Mouse (Mus musculus) megakaryocyte, embryonic 14.5 days (primary cell): ENCODE measurements around the gene Dcaf11. TPM values are rescaled to one million over a fixed set of nuclear protein-coding genes. Genes with fewer than 3 reads are reported as not detected.

Experiments used
- H3K27me3 ChIP-seq: replicated peaks from 2 replicates; pipeline ENCODE3; 2012; ENCODE audit warnings: inconsistent platforms
- H3K36me3 ChIP-seq: replicated peaks from 2 replicates; pipeline ENCODE3; 2012; ENCODE audit warnings: low read length, inconsistent platforms, mixed read lengths
- H3K4me1 ChIP-seq: 2 replicates; pipeline ENCODE4 v1.6.1; 2012; ENCODE audit warnings: inconsistent platforms
- H3K4me3 ChIP-seq: replicated peaks from 2 replicates; pipeline ENCODE3; 2012; ENCODE audit warnings: moderate library complexity, mild to moderate bottlenecking, inconsistent platforms
- H3K9me3 ChIP-seq: 2 replicates; pipeline ENCODE4 v1.6.1; 2012; ENCODE audit warnings: inconsistent platforms
- FLI1 ChIP-seq: IDR thresholded peaks from 2 replicates; pipeline ENCODE4 v1.6.1; 2012; ENCODE audit warnings: low read length, inconsistent platforms, mixed read lengths
- GATA1 ChIP-seq: IDR thresholded peaks from 3 replicates; pipeline ENCODE4 v1.6.1; 2012; ENCODE audit warnings: mixed read lengths, low read length, inconsistent platforms, borderline replicate concordance
- polyA plus RNA-seq: library from polyadenylated mRNA; stranded (reverse); fragments of >175 nt; gene quantifications from 2 replicates; pipeline ENCODE4 v1.2.3, GENCODE M21; 2012; ENCODE audit warnings: low replicate concordance; ENCODE audit not compliant: insufficient read depth

The Dcaf11 gene
- polyA plus RNA-seq, result 11.5 and 17.6 TPM in 2 replicates

DNA sequence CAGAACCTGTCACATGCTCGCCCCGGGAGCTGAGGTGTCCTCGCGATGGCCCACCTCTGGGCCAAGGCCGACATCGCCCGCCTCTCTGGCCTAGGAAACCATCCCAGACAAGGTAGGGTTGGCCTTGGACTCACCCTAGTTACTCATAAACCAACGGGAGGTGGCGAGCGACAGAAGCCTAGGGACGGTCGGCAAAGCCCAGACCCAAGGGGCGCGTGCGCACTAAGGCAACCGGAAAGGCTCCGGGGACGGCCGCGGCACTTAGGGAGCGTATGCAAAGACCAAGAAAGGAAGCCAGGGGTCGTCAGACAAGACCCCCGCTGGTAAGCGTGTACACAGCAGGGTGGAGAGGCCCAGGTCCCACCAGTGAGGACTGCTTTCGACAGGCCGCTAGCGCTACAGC, at the start of gene Dcaf11:
TSS of gene Dcaf11 (plus strand) at position 208 of the 403 bp plus-strand sequence.
- Histone ChIP-seq H3K4me3 (peak within 1 kb of the TSS; percentile 97), H3K27me3 (no peaks in the 10 kb centered on the region), H3K36me3 (peaks cover 35% of the 10 kb centered on the region), H3K4me1 (peaks cover 45% of the 10 kb centered on the region), H3K9me3 (no peaks in the 10 kb centered on the region)
- TF ChIP-seq GATA1 (no peak), FLI1 (peak; percentile 30; the same call in 1 of the 2 replicates)

DNA sequence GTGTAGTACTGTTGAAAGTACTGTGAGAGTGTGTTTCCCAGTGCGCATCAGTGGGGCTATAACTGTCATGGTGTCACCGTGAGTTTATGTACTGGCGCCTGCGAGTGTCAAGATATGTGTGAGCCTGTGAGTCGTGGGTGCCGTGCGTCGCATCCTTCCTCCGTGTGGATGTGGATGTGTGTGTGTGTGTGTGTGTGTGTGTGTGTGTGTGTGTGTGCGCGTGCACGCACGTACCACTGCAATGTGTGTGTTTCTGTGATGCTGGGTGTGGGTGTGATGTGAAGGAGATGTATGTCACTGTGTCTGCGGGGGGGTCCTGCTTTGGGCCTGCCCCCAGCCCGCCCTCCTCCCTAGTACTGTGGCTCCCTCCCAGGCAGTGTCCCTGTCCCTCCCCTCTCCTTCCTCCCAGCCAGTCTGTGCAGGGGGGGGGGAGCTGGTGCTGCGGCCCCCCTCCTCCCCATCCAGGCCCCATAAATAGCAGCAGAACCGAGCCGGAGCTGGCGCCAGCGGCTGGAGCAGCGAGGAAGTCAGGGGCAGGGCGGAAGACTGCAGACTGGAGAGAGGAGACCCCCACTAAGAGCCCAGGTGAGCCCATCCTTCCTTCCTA, 49.6 kb upstream of the Dcaf11 start, which contains the start of gene Cpne6:
TSS of gene Cpne6 (plus strand) at position 321 of the 607 bp plus-strand sequence.
- TF ChIP-seq FLI1 (no peak), GATA1 (no peak)
- Histone ChIP-seq H3K4me1 (peaks cover 10% of the 10 kb centered on the region), H3K36me3 (no peaks in the 10 kb centered on the region), H3K9me3 (no peaks in the 10 kb centered on the region), H3K27me3 (peaks cover 91% of the 10 kb centered on the region), H3K4me3 (no peak within 1 kb of the TSS)

DNA sequence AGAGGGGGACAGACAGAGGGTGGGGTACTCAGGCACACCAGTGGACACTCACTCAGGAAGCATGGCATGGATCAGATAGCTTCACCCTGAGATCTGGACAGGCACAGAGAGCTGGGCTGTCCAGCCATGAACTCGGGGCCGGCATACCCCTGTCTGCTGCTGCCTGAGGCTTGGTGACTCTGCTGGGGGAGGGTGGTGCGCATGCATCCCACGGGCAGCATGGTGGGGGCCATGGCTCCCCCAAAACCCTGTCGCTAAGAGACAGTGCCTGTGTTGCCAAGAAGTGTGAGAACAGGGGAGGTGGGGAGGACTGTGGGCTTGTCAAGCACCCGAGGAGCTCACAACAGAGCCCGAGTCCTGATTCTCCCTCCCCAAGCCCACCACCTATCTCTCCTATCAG, 48.8 kb upstream of the Dcaf11 start:
- no peaks in the 10 kb centered on the region for H3K36me3 ChIP-seq
- no peak for TF ChIP-seq FLI1
- no peak for TF ChIP-seq GATA1
- H3K4me1 ChIP-seq, result peaks cover 10% of the 10 kb centered on the region
- H3K4me3 ChIP-seq, result no peak overlapping the region
- no peaks in the 10 kb centered on the region for H3K9me3 ChIP-seq
- H3K27me3 ChIP-seq, result peaks cover 93% of the 10 kb centered on the region

DNA sequence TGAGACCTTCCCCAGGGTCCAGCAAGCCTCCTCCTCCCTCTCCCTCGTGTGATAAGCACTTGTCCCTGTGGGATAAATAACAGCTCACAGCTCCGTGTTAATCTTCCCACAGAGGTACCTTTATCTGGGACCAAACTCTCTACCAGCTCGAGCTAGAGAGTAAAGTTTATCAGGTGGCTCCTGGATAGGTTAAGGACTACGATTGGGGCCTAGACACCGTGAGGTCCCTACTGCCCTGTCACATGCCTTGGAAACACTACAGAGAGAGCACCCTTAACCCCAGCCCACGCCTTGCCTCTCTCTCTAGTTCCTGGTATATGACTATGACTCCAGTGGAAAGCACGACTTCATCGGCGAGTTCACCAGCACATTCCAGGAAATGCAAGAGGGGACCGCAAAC, 45.9 kb upstream of the Dcaf11 start:
- peaks cover 95% of the 10 kb centered on the region for H3K27me3 ChIP-seq
- H3K4me3 ChIP-seq, result no peak overlapping the region
- TF ChIP-seq GATA1, result no peak
- no peak for TF ChIP-seq FLI1
- H3K9me3 ChIP-seq, result no peaks in the 10 kb centered on the region
- H3K4me1 ChIP-seq, result peaks cover 10% of the 10 kb centered on the region
- no peaks in the 10 kb centered on the region for H3K36me3 ChIP-seq

DNA sequence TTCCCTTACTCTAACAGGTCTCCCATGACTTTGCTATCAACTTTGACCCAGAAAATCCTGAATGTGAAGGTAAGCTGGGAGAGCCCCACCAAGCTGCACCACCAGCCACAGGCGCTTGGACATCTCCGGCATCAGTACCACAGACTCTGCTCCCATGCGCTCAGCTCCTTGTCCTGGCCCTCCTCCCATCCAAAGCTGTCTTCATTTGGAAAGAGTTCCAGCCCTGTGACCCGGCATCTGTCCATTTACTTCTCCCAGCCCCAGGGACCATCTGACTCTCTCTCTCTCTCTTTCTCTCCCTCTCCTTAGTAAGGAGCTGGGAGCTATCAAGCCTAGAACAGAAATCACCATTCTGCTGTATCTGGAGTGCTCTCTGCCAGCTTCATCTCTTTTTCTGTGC, 44.0 kb upstream of the Dcaf11 start:
- peaks cover 16% of the 10 kb centered on the region for H3K4me1 ChIP-seq
- H3K36me3 ChIP-seq, result no peaks in the 10 kb centered on the region
- no peaks in the 10 kb centered on the region for H3K9me3 ChIP-seq
- no peak overlapping the region for H3K4me3 ChIP-seq
- TF ChIP-seq GATA1, result no peak
- no peak for TF ChIP-seq FLI1
- H3K27me3 ChIP-seq, result peaks cover 95% of the 10 kb centered on the region

DNA sequence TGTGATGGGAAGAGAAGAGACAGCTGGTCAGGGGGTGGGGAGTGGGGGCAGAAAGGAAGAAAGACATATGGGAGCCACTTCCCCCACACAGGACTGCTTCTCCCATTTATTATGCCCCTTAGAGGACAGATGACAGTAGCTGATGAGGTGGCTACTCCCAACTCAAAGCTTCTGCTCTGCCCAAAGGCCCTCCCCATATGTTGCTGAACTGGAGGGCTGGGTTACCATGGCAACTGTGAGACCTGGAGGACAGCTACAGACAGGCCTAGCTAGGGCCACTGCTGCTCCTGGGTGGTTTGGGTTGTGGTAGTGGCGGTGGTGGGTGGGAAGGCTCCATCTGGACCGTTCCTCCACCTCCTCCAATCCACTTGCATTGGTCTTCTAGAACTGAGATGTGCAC, 40.9 kb upstream of the Dcaf11 start:
- Histone ChIP-seq H3K27me3 (peaks cover 94% of the 10 kb centered on the region), H3K4me3 (no peak overlapping the region), H3K9me3 (no peaks in the 10 kb centered on the region), H3K36me3 (no peaks in the 10 kb centered on the region), H3K4me1 (peaks cover 14% of the 10 kb centered on the region)
- TF ChIP-seq GATA1 (no peak), FLI1 (no peak)

DNA sequence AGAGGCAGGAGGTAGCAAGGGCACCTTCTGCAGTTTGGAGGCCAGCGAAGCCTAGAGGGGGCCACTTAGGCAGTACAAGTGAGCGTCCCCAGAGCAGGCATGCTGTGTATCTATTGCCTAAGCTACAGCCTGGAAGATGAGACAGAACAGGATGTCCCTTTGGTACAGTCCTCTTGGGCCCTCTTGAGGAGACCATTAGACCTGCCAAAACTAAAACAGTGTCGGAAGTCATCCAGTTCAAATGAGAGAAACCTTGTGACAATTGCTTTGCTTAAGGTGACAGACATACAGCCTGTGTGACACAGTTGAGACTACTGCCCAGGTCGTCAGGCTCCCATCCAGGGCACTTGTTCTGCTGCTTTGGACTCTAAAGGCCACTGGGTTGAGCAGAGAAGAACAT, 40.2 kb upstream of the Dcaf11 start:
- H3K4me3 ChIP-seq, result no peak overlapping the region
- no peaks in the 10 kb centered on the region for H3K36me3 ChIP-seq
- H3K9me3 ChIP-seq, result no peaks in the 10 kb centered on the region
- peaks cover 11% of the 10 kb centered on the region for H3K4me1 ChIP-seq
- H3K27me3 ChIP-seq, result peaks cover 95% of the 10 kb centered on the region
- TF ChIP-seq FLI1, result no peak
- TF ChIP-seq GATA1, result no peak

DNA sequence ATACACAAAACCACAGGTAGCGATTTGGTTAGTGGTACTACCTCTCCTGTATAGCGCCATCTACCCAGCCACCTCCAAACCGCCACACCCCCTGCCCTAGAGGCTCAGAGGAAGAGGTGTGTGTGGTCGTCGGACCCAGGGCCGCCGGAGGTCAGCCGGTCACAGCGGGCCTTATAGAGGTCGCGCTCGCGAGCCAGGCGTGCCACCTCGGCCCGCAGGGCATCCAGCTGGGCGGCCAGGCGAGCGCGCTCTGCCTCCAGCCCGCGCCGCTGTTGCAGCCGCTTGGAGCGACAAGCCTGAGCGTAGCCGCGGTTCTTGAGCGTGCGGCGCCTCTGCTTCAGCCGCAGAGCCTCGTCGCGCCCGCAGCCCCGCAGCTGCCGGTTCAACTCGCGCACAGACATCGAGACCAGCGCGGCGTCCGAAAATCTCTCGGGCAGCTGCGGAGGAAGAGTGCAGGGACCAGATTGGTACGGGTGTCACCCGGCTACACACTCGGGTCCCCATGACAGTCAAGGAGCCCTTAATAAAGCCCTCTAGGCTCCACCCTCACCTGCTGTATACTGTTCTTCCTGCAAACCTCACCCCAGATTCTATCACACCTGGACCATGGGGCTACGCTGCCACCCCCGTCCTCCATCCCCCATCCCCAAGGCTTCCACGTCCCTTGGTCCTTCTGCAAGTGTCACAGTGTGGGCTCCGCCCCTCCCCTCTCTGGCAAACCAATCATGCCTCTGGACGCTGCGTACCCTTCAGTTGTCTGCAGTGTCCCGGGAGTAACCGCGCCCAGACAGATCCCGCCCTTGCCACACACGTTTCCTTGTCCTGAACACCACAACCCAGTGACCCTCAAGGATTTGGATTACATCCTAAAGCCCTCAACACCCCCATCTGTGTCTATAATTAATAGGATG, 39.1 kb upstream of the Dcaf11 start:
- H3K9me3 ChIP-seq, result no peaks in the 10 kb centered on the region
- TF ChIP-seq FLI1, result no peak
- no peak for TF ChIP-seq GATA1
- peak overlapping the region; percentile 80 for H3K4me3 ChIP-seq
- H3K4me1 ChIP-seq, result peaks cover 11% of the 10 kb centered on the region
- peaks cover 96% of the 10 kb centered on the region for H3K27me3 ChIP-seq
- H3K36me3 ChIP-seq, result no peaks in the 10 kb centered on the region

DNA sequence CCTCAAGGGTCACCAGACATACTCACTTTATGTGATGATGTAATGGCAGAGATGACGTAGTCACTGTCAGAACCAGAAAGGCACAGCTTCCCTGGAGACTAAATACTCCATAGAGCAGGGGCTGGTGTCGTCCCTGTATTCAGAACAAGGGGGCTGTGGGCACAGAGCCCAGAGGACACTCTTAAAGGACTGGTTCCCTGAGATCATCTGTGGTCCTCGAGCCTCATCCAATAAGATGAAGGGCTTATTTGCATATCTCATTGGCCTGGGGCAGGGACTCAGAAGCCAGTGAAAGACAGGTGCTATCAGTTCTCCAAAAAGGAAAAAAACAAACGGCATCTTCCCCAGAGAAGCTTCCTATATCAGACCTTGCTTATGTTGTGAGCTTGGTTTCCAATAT, 35.7 kb upstream of the Dcaf11 start:
- TF ChIP-seq GATA1 (no peak), FLI1 (no peak)
- no peak overlapping the region for H3K4me3 ChIP-seq
- H3K4me1 ChIP-seq, result peaks cover 15% of the 10 kb centered on the region
- no peaks in the 10 kb centered on the region for H3K36me3 ChIP-seq
- peaks cover 72% of the 10 kb centered on the region for H3K27me3 ChIP-seq
- no peaks in the 10 kb centered on the region for H3K9me3 ChIP-seq

DNA sequence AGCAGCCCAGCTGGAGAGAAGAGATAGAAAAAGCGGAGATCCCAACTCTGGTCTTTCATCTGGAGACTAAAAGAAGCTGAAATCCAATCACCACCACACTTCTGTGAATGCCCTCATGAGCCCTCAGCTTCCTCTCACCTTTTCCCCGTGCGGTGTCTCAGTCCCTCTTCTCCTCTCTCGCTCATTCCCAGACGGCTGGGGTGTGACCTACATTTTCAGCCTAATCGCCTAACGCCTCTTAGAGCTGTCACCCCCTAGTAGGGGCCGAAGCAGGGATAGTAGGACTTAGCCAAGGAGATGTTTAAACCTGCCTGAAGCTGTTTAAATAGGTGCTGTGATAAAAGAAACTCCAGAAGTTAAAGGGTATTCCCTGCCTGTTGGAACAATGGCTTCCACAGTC, 35.0 kb upstream of the Dcaf11 start, which contains the start of gene Nrl:
TSS of gene Nrl (minus strand) at position 197 of the 400 bp plus-strand sequence.
- TF ChIP-seq FLI1 (no peak), GATA1 (no peak)
- H3K9me3 ChIP-seq, result no peaks in the 10 kb centered on the region
- H3K36me3 ChIP-seq, result no peaks in the 10 kb centered on the region
- H3K4me3 ChIP-seq, result no peak within 1 kb of the TSS
- peaks cover 72% of the 10 kb centered on the region for H3K27me3 ChIP-seq
- peaks cover 15% of the 10 kb centered on the region for H3K4me1 ChIP-seq
